Mouse (Mus musculus): Measurements from ENCODE around the gene Npepps. TPM values are rescaled to one million over a fixed set of nuclear protein-coding genes. Genes with fewer than 3 reads are reported as not detected.
A peak's percentile ranks its signal among the peaks of the same experiment; 100 is the strongest.
"Not testable (repeated sequence)": the region's sequence is repeated elsewhere in the genome, so short reads cannot be mapped to it uniquely, and the experiment has no call there.

The Npepps gene
- 61.6 and 70.5 TPM in 2 replicates for polyA plus RNA-seq (2016; fragmentation: Nextera tagmentation; extraction: Ambion mirVana)

GRCm38 (mm10) chr11:97280216-97280861 is at the start of gene Npepps:
Gene Npepps, minus strand, starts transcription at chr11:97280638.
- H3K4me3 ChIP-seq: peak within 1 kb of the TSS; percentile 100
- H3K36me3 ChIP-seq: no peaks in the 10 kb centered on the region
- no peaks in the 10 kb centered on the region for H3K9me3 ChIP-seq (replicated peaks)
- H3K4me1 ChIP-seq: peaks cover 27% of the 10 kb centered on the region
- peak within 1 kb of the TSS; percentile 98 for H3K27ac ChIP-seq
- DNase-seq (ENCODE audit: low spot score): peak; percentile 87
- WGBS: under 1% methylated on average over 56 of the region's 83 CpGs
- H3K27me3 ChIP-seq (ENCODE audit: low read depth, poor library complexity, severe bottlenecking): no peaks in the 10 kb centered on the region

- DNase-seq (ENCODE audit: low spot score): peak; percentile 78
- no peak overlapping the region for H3K27ac ChIP-seq
- H3K36me3 ChIP-seq: peaks cover 74% of the 10 kb centered on the region
- 0 out of 2 replicates have a peak, but pooled peaks cover 7% of the 10 kb centered on the region for H3K4me1 ChIP-seq
- no peaks in the 10 kb centered on the region for H3K9me3 ChIP-seq (replicated peaks)
- H3K4me3 ChIP-seq: no peak overlapping the region
- 34% methylated on average over 9 of the region's 9 CpGs for WGBS
- H3K27me3 ChIP-seq (ENCODE audit: low read depth, poor library complexity, severe bottlenecking): no peaks in the 10 kb centered on the region
Observed at GRCm38 (mm10) chr11:97328148-97328547, 47.7 kb upstream of the Npepps start.

GRCm38 (mm10) chr11:97325224-97325623 is 44.8 kb upstream of the Npepps start:
- Histone ChIP-seq H3K27ac (no peak overlapping the region), H3K36me3 (peaks cover 96% of the 10 kb centered on the region), H3K4me1 (no peaks in the 10 kb centered on the region), H3K27me3 (ENCODE audit: low read depth, poor library complexity, severe bottlenecking) (no peaks in the 10 kb centered on the region), H3K4me3 (no peak overlapping the region), H3K9me3 (replicated peaks) (no peaks in the 10 kb centered on the region)
- no peak for DNase-seq (ENCODE audit: low spot score)
- 77% methylated on average over 1 of the region's 1 CpGs for WGBS

GRCm38 (mm10) chr11:97321894-97322600 is 41.6 kb upstream of the Npepps start:
- DNase-seq (ENCODE audit: low spot score); H3K27me3 ChIP-seq (ENCODE audit: low read depth, poor library complexity, severe bottlenecking); H3K9me3 ChIP-seq (replicated peaks); H3K4me1 ChIP-seq; H3K27ac ChIP-seq; H3K4me3 ChIP-seq: not testable (repeated sequence)
- peaks cover 92% of the 10 kb centered on the region for H3K36me3 ChIP-seq
- WGBS: 83% methylated on average over 8 of the region's 8 CpGs

GRCm38 (mm10) chr11:97321197-97321596 is 40.8 kb upstream of the Npepps start:
- no peaks in the 10 kb centered on the region for H3K27me3 ChIP-seq (ENCODE audit: low read depth, poor library complexity, severe bottlenecking)
- H3K9me3 ChIP-seq (replicated peaks): no peaks in the 10 kb centered on the region
- H3K27ac ChIP-seq: no peak overlapping the region
- peaks cover 6% of the 10 kb centered on the region for H3K4me1 ChIP-seq
- no peak overlapping the region for H3K4me3 ChIP-seq
- DNase-seq (ENCODE audit: low spot score): no peak
- WGBS: 95% methylated on average over 8 of the region's 8 CpGs
- H3K36me3 ChIP-seq: peaks cover 84% of the 10 kb centered on the region

GRCm38 (mm10) chr11:97315504-97316503 is 35.4 kb upstream of the Npepps start, which contains the start of gene Mrpl45:
Gene Mrpl45, plus strand, starts transcription at chr11:97315716.
- H3K36me3 ChIP-seq: peaks cover 33% of the 10 kb centered on the region
- DNase-seq (ENCODE audit: low spot score): peak; percentile 100
- peaks cover 15% of the 10 kb centered on the region for H3K4me1 ChIP-seq
- peak within 1 kb of the TSS; percentile 87 for H3K27ac ChIP-seq
- peak within 1 kb of the TSS; percentile 70 for H3K4me3 ChIP-seq
- H3K9me3 ChIP-seq (replicated peaks): no peaks in the 10 kb centered on the region
- H3K27me3 ChIP-seq (ENCODE audit: low read depth, poor library complexity, severe bottlenecking): peaks cover 4% of the 10 kb centered on the region
- WGBS: under 1% methylated on average over 50 of the region's 50 CpGs

GRCm38 (mm10) chr11:97314751-97315503 is 34.5 kb upstream of the Npepps start:
- Histone ChIP-seq H3K4me3 (peak overlapping the region; percentile 70), H3K4me1 (peaks cover 24% of the 10 kb centered on the region), H3K36me3 (peaks cover 24% of the 10 kb centered on the region), H3K27me3 (ENCODE audit: low read depth, poor library complexity, severe bottlenecking) (peaks cover 11% of the 10 kb centered on the region), H3K9me3 (replicated peaks) (no peaks in the 10 kb centered on the region), H3K27ac (peak overlapping the region; percentile 87)
- DNase-seq (ENCODE audit: low spot score): no peak
- WGBS: 54% methylated on average over 8 of the region's 8 CpGs

- Histone ChIP-seq H3K9me3 (replicated peaks) (no peaks in the 10 kb centered on the region), H3K27me3 (ENCODE audit: low read depth, poor library complexity, severe bottlenecking) (peaks cover 18% of the 10 kb centered on the region), H3K4me3 (no peak overlapping the region), H3K27ac (no peak overlapping the region), H3K36me3 (peaks cover 16% of the 10 kb centered on the region), H3K4me1 (peaks cover 32% of the 10 kb centered on the region)
- no peak for DNase-seq (ENCODE audit: low spot score)
- 91% methylated on average over 3 of the region's 3 CpGs for WGBS
Observed at GRCm38 (mm10) chr11:97314110-97314509, 33.7 kb upstream of the Npepps start.

GRCm38 (mm10) chr11:97312871-97313270 is 32.4 kb upstream of the Npepps start:
- peaks cover 18% of the 10 kb centered on the region for H3K27me3 ChIP-seq (ENCODE audit: low read depth, poor library complexity, severe bottlenecking)
- not testable (repeated sequence) for H3K27ac ChIP-seq; H3K36me3 ChIP-seq; DNase-seq (ENCODE audit: low spot score); H3K9me3 ChIP-seq (replicated peaks); H3K4me3 ChIP-seq
- WGBS: 90% methylated on average over 1 of the region's 1 CpGs
- H3K4me1 ChIP-seq: peaks cover 32% of the 10 kb centered on the region

GRCm38 (mm10) chr11:97310895-97311631 is 30.6 kb upstream of the Npepps start:
- Histone ChIP-seq H3K4me3 (peak overlapping the region; percentile 53), H3K4me1 (peaks cover 25% of the 10 kb centered on the region), H3K36me3 (no peaks in the 10 kb centered on the region), H3K9me3 (replicated peaks) (no peaks in the 10 kb centered on the region), H3K27me3 (ENCODE audit: low read depth, poor library complexity, severe bottlenecking) (peaks cover 18% of the 10 kb centered on the region), H3K27ac (peak overlapping the region; percentile 74)
- 5% methylated on average over 18 of the region's 18 CpGs for WGBS
- DNase-seq (ENCODE audit: low spot score): peak; percentile 55

- Histone ChIP-seq H3K9me3 (replicated peaks) (no peaks in the 10 kb centered on the region), H3K4me1 (peaks cover 25% of the 10 kb centered on the region), H3K36me3 (no peaks in the 10 kb centered on the region), H3K27ac (peak overlapping the region; percentile 74), H3K4me3 (peak overlapping the region; percentile 53), H3K27me3 (ENCODE audit: low read depth, poor library complexity, severe bottlenecking) (peaks cover 18% of the 10 kb centered on the region)
- peak; percentile 77 for DNase-seq (ENCODE audit: low spot score)
- WGBS: under 1% methylated on average over 25 of the region's 25 CpGs
Observed at GRCm38 (mm10) chr11:97309911-97310571, 29.6 kb upstream of the Npepps start.
